Mouse (Mus musculus) heart, adult 8-10 months (tissue): ENCODE data around the gene Vdac1. TPM values are rescaled to one million over a fixed set of nuclear protein-coding genes. Genes with fewer than 3 reads are reported as not detected.

ENCODE experiments used
- DNase-seq: peaks from one replicate; pipeline ENCODE4 v3.0.0; 2022; ENCODE audit warnings: low spot score
- total RNA-seq, 4 experiments: library from RNA; stranded (reverse); gene quantifications; 2 replicates each; pipeline ENCODE4 v1.2.4; 2022

Vdac1 gene
- 1,000 to 10,000 TPM; 1,103 to 1,162 (median 1,146) TPM for total RNA-seq

DNA sequence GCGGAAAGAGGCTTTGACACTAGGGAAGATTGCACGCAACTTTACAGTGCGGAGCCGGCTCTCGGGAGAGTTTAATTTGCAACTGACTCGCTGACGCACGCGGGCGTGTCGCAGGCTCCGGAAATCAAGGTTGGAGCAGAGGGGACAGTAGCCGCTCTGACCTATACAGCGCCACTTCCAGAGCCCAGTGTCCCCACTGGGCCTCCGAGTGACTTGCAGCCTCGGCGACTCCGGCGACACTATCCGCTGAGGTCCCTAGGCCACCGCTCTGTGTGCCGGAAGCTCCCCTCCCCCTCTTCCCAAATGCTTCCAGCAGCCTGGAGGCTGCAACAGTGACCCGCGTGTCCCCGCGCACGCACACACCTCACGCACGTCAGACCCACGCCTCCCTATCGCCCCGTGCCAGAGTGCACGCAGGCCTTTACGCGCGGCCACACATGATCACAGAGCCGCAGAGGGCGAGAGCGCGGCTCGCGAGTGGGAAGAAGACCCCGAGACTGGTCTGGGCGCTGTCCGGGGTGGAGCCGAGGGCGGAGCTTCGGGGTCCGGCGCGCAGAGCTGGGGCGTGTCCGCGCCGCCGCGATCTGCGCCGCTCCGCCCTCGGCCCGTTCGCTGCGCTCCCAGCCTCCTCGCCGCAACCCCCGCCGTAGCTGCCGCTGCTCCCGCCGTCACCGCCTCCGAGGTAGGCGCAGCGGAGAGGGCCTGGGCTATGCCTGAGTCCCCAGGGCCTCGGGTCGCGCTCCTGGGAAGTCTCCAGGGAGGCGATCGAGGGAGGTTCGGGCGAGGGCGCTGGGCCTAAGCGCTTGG, at the start of gene Vdac1:
Gene Vdac1 (plus strand): TSS at position 390 of the 807 bp plus-strand sequence.
- peak; percentile 85 for DNase-seq

DNA sequence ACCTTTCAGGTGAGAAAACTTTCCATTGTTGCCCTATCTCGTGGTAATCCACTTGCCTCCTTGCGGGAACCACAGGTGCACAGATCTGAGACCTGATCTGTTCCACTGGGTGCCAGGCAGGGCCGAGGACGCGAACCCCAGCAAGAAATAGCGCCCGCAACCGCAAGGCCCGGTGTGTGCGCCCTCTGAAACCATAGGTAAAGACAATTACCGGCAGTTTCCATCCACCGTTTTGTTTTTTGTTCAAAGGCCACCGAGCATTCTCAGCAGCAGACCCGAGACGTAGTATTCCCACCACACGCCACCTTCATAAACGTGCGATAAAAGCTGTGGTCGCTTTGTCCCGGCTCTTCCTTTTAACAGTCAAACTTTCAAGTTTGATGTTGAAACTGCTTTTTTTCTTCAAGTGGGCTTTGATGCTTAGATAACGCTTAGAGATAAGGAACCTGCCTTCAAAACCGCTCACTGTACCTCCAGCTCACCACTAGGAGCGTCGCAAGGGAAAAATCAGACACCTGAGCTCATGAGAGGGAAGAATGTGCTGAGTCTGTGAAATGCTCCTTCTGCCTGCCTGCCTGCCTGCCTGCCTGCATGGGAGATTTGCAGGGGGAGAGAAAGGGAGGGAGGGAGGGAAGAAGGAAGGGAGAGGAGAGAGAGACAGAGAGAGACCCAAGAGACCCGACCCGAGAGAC, 46.4 kb upstream of the Vdac1 start:
- no peak for DNase-seq

DNA sequence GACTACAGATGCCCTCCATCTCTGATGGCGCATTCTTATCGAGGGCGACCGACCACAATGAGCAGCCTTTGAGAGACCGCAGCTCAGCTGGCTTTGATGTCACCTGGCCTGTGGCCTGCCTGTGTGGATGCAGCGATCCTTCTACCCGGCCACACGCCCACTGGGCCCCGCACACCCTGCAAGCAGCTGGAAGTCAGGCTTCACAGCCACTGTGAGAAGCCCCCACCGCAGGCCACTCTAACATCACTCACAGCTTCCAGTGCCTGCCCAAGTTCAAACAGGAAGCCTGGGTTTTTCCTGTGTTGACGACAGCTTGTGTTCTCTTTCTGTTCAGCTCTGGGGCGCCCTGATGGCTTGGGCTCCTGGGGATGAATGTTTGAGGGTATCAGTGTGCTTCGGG, 42.2 kb upstream of the Vdac1 start:
- no peak for DNase-seq

DNA sequence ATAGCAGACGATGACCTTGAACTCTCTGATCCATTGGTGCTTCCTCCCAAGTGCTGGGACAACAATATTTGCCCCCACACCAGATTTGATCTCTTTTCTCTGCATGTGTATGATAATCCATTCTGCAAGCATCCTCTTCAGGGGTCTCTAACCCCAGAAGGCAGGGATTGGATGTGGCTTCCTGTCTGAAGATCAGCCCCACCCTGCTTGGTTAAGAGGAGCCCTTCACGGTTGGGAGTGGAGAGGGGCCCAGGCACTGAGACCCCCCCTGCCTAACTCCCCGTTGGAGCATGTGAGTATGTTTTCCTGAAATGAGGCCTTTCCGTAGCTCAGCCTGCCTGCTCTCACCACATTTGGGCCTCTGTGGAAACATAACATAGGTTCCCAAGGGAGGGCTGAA, 41.0 kb upstream of the Vdac1 start:
- DNase-seq = no peak

DNA sequence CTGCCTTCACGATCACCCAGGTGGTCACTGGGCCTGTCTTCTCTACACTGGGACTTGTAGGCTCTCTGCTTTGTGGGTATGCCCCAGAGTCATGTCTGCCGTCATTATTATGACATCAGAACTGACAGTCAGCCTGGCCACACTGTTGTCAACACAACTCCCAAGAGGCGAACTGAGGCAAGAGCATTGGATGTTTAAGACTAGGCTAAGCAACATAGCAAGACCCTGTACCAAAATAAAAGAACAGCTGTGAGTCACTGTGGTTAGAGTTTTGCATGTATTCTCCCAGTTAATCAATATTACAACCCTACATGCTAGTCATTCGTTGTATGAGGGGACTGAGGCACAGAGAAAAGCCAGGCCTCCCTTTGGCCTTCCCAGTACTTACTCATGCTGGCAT, 40.1 kb upstream of the Vdac1 start:
- no peak for DNase-seq

DNA sequence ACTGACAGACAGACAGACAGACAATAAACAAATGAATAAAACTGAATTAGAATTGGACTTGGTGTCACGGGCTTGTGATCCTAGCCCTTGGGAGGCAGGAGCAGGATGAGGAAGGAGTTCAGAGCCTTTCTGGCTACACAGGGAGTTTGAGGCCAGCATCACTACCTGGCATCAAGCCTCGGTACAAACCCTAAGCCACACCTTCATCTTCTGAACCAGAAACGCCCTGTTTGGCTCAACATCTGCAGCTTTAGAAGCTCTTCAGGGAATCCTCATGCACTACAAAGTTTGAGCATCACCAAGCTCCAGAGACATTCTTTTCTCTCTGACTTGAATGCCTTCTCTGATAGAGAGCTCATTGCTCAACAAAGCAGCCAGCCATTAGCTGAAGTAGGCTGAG, 39.1 kb upstream of the Vdac1 start:
- no peak for DNase-seq

- DNase-seq = no peak
Observed at GRCm38 (mm10) chr11:52324442-52325367, 36.0 kb upstream of the Vdac1 start.

DNA sequence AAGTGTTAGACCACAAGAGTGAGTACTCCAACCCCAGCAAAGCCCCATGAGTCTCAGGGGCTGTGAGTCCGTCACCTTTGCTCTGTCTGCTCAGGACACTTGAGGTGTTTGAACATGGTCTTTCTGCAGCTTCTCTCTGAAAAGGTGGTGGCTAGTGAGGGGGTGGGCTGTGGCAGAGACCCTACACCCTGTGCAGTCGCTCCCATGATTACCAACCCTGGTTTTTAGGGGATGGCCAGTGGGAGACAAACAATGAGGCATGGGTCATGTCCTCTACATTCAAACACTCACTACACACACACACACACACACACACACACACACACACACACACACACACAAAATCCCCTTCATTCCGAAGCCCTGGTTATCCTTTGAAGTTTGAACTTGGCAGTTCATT, 33.3 kb upstream of the Vdac1 start:
- no peak for DNase-seq

DNA sequence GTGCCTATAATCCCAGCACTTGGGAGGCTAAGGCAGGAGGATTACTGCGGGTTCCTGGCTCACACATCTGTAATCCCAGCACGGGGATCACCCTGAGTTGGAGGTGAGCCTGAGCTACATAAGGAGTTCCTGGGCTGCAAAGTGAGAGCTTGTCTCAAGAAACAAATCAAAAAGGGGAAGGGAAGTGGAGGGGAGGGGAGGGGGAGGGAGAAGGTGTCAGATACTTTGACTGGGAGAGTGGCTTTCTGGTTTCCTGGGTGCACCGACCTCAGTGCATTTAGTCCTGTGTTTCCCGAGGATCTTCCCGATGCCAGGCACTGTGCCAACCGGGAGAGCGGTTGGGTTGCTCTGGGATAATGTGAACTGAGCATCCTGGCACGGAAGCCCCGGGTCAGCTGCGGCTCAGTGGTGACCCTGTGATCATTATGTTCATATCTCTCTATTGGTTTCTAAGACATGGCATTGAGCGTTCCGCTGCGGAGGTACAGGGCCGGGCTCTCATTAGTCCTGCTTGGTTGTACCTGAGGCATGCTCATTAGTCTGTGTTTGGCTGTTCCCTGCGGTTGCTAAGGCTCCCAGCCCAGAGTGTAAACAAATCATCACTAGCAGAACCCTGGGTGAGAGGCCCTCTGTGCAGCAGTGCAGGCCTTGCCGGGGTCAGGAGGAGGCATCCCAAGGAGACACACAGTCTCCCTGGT, 28.1 kb upstream of the Vdac1 start:
- no peak for DNase-seq

GRCm38 (mm10) chr11:52333616-52334015, 27.0 kb upstream of the Vdac1 start:
- peak; percentile 21 for DNase-seq

DNA sequence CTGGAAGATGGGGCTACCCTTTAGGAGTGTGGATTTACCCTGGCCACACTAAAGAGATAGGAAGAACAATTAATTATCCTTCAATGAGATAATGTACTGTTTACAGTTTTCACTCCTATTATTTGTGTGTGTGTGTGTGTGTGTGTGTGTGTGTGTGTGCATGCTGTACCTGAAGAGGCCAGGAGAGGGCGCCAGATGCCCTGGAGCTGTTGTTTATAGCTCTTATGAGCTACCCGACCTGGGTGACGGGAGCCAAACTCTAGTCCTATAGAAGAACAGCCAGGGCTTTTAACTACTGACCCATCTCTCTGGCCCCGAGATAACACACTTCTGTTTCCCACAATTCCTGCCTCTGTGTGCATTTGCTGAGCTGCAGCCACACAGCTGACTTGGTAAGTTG, 25.4 kb upstream of the Vdac1 start:
- no peak for DNase-seq

- no peak for DNase-seq
Observed at GRCm38 (mm10) chr11:52335924-52336323, 24.7 kb upstream of the Vdac1 start.

DNA sequence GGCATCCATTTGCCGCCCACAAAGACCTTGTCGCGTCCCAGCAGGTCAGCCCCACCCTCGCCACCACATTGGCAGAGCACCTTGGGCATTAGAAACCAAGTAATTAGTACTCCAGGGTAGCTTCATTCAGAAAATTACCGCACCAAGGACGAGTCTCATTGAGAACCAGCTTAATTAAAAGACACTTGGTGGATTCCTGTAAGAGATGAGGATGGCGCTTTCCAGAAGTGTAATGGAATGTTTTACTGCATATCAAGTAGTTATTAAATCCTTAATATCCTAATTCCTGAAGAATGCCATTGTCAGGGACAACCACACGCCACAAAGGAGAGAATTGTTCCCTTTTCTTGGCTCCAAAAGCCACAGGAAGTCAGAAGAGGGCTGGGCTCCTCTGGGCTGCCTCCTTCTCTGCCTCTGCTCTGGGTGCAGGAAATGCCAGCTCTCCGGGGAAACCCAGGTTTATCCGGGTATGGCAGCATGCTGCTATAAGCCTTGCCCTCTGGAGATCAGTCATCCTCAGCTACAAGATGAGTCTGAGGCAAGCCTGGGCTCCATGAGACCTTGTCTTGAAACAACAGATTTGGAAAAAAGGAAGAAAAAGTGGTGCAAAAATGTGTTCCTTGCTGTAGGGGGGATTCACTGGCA, 22.9 kb upstream of the Vdac1 start:
- no peak for DNase-seq

GRCm38 (mm10) chr11:52338351-52338750, 22.3 kb upstream of the Vdac1 start:
- no peak for DNase-seq

DNA sequence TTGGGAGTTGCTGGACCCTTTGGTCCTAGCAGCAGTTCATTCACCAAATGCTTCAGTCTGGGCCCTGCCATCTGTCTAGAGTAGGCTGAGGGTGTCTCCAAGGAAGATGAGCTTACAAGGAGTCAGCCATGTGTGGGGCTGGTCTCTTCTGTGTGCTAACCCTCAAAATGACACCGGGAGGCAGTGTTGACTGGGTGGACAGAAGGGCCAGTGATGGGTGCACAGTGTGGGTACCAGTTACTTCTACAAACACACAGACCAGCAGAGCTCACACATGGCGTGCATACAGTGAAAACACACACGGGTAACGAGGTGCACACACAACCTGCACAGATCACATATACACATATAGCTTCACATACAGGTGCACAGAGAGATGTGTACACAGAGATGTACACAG, 21.6 kb upstream of the Vdac1 start:
- no peak for DNase-seq

GRCm38 (mm10) chr11:52339512-52339911, 21.1 kb upstream of the Vdac1 start:
- no peak for DNase-seq

- no peak for DNase-seq
Observed at GRCm38 (mm10) chr11:52340123-52340864, 20.4 kb upstream of the Vdac1 start.

- DNase-seq = no peak
Observed at GRCm38 (mm10) chr11:52341001-52341400, 19.7 kb upstream of the Vdac1 start.

- DNase-seq = no peak
Observed at GRCm38 (mm10) chr11:52341476-52341875, 19.2 kb upstream of the Vdac1 start.

DNA sequence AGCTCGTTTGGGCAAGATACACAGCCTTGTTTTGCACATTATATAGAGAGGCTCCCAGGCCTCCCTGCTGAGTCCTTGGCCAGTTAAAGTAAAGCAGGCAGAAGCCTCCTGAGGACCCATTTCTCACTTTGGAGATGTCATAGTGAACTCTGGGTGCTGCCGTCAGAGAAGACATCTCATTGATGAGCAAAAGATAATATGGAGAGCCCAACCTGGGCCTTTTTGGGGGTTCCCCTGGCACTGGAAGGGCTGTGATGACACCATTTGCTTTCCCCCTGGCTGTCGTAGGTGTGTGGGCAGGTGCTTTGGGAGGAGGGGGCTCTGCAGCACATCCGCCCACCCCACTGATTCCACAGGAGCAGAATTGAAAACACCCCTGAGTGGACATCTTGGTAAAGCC, 18.4 kb upstream of the Vdac1 start:
- DNase-seq = no peak
